Mouse (Mus musculus) adrenal gland, postnatal 4 days (tissue): ENCODE measurements around the gene Timm22. TPM values are rescaled to one million over a fixed set of nuclear protein-coding genes. Genes with fewer than 3 reads are reported as not detected.
A peak's percentile ranks its signal among the peaks of the same experiment; 100 is the strongest.

ENCODE experiments used
- DNase-seq, 2 experiments: peaks; one replicate each; pipeline ENCODE4 v3.0.0; 2021 to 2022; ENCODE audit warnings: low spot score in 2 of 2, mixed read lengths in 2 of 2
- total RNA-seq, 2 experiments: library from RNA; stranded (reverse); gene quantifications; 2 replicates each; pipeline ENCODE4 v1.2.3; 2021

Timm22 gene
- total RNA-seq, 2 experiments from 2014 or later, result 46.5 to 52.9 TPM

GRCm38 (mm10) chr11:76429966-76430631 lies 23.3 kb downstream of the Timm22 start:
- no peak for DNase-seq

- no peak for DNase-seq
Measured at GRCm38 (mm10) chr11:76436009-76436408, 29.3 kb downstream of the Timm22 start.

- peak in 1 of 2 experiments; percentile 42 for DNase-seq
Measured at GRCm38 (mm10) chr11:76436864-76437437, 30.2 kb downstream of the Timm22 start.

GRCm38 (mm10) chr11:76439666-76440065 lies 32.9 kb downstream of the Timm22 start:
- no peak for DNase-seq

- no peak for DNase-seq
Measured at GRCm38 (mm10) chr11:76445459-76445858, 38.7 kb downstream of the Timm22 start.

GRCm38 (mm10) chr11:76446251-76446650 lies 39.5 kb downstream of the Timm22 start:
- DNase-seq, result no peak

- peak in 1 of 2 experiments; percentile 26 for DNase-seq
Measured at GRCm38 (mm10) chr11:76449520-76450201, 42.9 kb downstream of the Timm22 start.

- DNase-seq, result no peak
Measured at GRCm38 (mm10) chr11:76450202-76450561, 43.4 kb downstream of the Timm22 start.

- peak; percentile 33 to 38 for DNase-seq
Measured at GRCm38 (mm10) chr11:76454492-76454891, 47.7 kb downstream of the Timm22 start.

- DNase-seq, result peak; percentile 65 to 74
Measured at GRCm38 (mm10) chr11:76456233-76456632, 49.5 kb downstream of the Timm22 start.

GRCm38 (mm10) chr11:76456897-76457296 lies 50.1 kb downstream of the Timm22 start:
- no peak for DNase-seq

- DNase-seq, result no peak
Measured at GRCm38 (mm10) chr11:76458730-76459129, 52.0 kb downstream of the Timm22 start.

GRCm38 (mm10) chr11:76459489-76459888 lies 52.7 kb downstream of the Timm22 start:
- DNase-seq, result no peak

- no peak for DNase-seq
Measured at GRCm38 (mm10) chr11:76461201-76461600, 54.4 kb downstream of the Timm22 start.

- no peak for DNase-seq
Measured at GRCm38 (mm10) chr11:76461696-76462095, 54.9 kb downstream of the Timm22 start.

- no peak for DNase-seq
Measured at GRCm38 (mm10) chr11:76465879-76466278, 59.1 kb downstream of the Timm22 start.

Other genes with a start within 250 kb of the Timm22 start
- 10 to 100 TPM; 42.2 to 49.3 TPM for gene Vps53, start 227.3 kb upstream of the Timm22 start, total RNA-seq
- 10 to 100 TPM in 1 of 2 experiments, 1 to 10 TPM in 1; 9.8 to 10.5 TPM for gene Fam57a, start 227.3 kb upstream of the Timm22 start, total RNA-seq
- gene Dbil5, start 189.3 kb upstream of the Timm22 start, total RNA-seq, result under 1 TPM in 1 of 2 experiments, not detected in 1; 0.59 TPM
- gene Gemin4, start 189.3 kb upstream of the Timm22 start, total RNA-seq, result 10 to 100 TPM in 1 of 2 experiments, 1 to 10 TPM in 1; 9.6 to 10.3 TPM
- 10 to 100 TPM; 21.3 to 22.1 TPM for gene Mrm3, start 163.2 kb upstream of the Timm22 start, total RNA-seq
- gene Glod4, start 163.2 kb upstream of the Timm22 start, total RNA-seq, result 100 to 1,000 TPM in 1 of 2 experiments, 10 to 100 TPM in 1; 85.6 to 109 TPM
- gene Nxn, start 7.8 kb upstream of the Timm22 start, total RNA-seq, result 10 to 100 TPM; 26.4 to 28.3 TPM
- 10 to 100 TPM; 64.2 to 68.9 TPM for gene Abr, start 215.4 kb downstream of the Timm22 start, total RNA-seq